Mouse (Mus musculus): Measurements from ENCODE around the gene Tecpr1. TPM values are rescaled to one million over a fixed set of nuclear protein-coding genes. Genes with fewer than 3 reads are reported as not detected.

The Tecpr1 gene
- total RNA-seq, 2 experiments from 2014 or later = 6.0 to 8.0 TPM

- peak; percentile 73 for ATAC-seq (ENCODE audit: poor library complexity, severe bottlenecking)
These were observed 42.2 kb downstream of the Tecpr1 start for GRCm38 (mm10) chr5:144181249-144181648.

GRCm38 (mm10) chr5:144178216-144178615 lies 45.2 kb downstream of the Tecpr1 start:
- ATAC-seq (ENCODE audit: poor library complexity, severe bottlenecking) = no peak

GRCm38 (mm10) chr5:144173648-144174047 lies 49.8 kb downstream of the Tecpr1 start:
- ATAC-seq (ENCODE audit: poor library complexity, severe bottlenecking) = no peak

GRCm38 (mm10) chr5:144169275-144169975 lies 54.0 kb downstream of the Tecpr1 start:
- ATAC-seq (ENCODE audit: poor library complexity, severe bottlenecking) = no peak

- no peak for ATAC-seq (ENCODE audit: poor library complexity, severe bottlenecking)
These were observed 57.7 kb downstream of the Tecpr1 start for GRCm38 (mm10) chr5:144165756-144166155.

- no peak for ATAC-seq (ENCODE audit: poor library complexity, severe bottlenecking)
These were observed 60.5 kb downstream of the Tecpr1 start for GRCm38 (mm10) chr5:144162813-144163517.

GRCm38 (mm10) chr5:144162080-144162812 lies 61.2 kb downstream of the Tecpr1 start:
- ATAC-seq (ENCODE audit: poor library complexity, severe bottlenecking) = no peak

- no peak for ATAC-seq (ENCODE audit: poor library complexity, severe bottlenecking)
These were observed 64.3 kb downstream of the Tecpr1 start for GRCm38 (mm10) chr5:144159137-144159536.

- no peak for ATAC-seq (ENCODE audit: poor library complexity, severe bottlenecking)
These were observed 64.8 kb downstream of the Tecpr1 start for GRCm38 (mm10) chr5:144158604-144159003.

GRCm38 (mm10) chr5:144154528-144154927 lies 68.9 kb downstream of the Tecpr1 start:
- peak; percentile 77 for ATAC-seq (ENCODE audit: poor library complexity, severe bottlenecking)

GRCm38 (mm10) chr5:144151270-144151669 lies 72.1 kb downstream of the Tecpr1 start:
- ATAC-seq (ENCODE audit: poor library complexity, severe bottlenecking) = no peak

GRCm38 (mm10) chr5:144149530-144149929 lies 73.9 kb downstream of the Tecpr1 start:
- no peak for ATAC-seq (ENCODE audit: poor library complexity, severe bottlenecking)

- ATAC-seq (ENCODE audit: poor library complexity, severe bottlenecking) = no peak
These were observed 76.5 kb downstream of the Tecpr1 start for GRCm38 (mm10) chr5:144146898-144147297.

Other genes starting within 250 kb of the Tecpr1 start
- 79.6 and 85.3 TPM in 2 replicates for gene Ccz1, start 208.7 kb downstream of the Tecpr1 start, total RNA-seq (2015)
- 98.3 and 103 TPM in 2 replicates for gene Ccz1, start 208.7 kb downstream of the Tecpr1 start, total RNA-seq (2017)
- 0.36 TPM in 1 of 2 replicates, not detected in the other for gene Ocm, start 196.9 kb downstream of the Tecpr1 start, total RNA-seq (2015)
- not detected in 2 replicates for gene Ocm, start 196.9 kb downstream of the Tecpr1 start, total RNA-seq (2017)
- gene Lmtk2, start 123.2 kb downstream of the Tecpr1 start, total RNA-seq (2015) = 13.4 and 15.3 TPM in 2 replicates
- gene Lmtk2, start 123.2 kb downstream of the Tecpr1 start, total RNA-seq (2017) = 11.8 and 16.6 TPM in 2 replicates
- 0.07 and 0.16 TPM in 2 replicates for gene Bhlha15, start 33.3 kb downstream of the Tecpr1 start, total RNA-seq (2015)
- gene Bhlha15, start 33.3 kb downstream of the Tecpr1 start, total RNA-seq (2017) = 0.07 TPM in 1 of 2 replicates, not detected in the other
- 86.8 and 91.0 TPM in 2 replicates for gene Bri3, start 20.8 kb upstream of the Tecpr1 start, total RNA-seq (2015)
- gene Bri3, start 20.8 kb upstream of the Tecpr1 start, total RNA-seq (2017) = 20.1 and 33.8 TPM in 2 replicates
- not detected in 2 replicates for gene Baiap2l1, start 134.5 kb upstream of the Tecpr1 start, total RNA-seq (2015)
- gene Baiap2l1, start 134.5 kb upstream of the Tecpr1 start, total RNA-seq (2017) = not detected in 2 replicates